Mouse (Mus musculus): ENCODE results near the gene Adora1.

Adora1 gene

GRCm38 (mm10) chr1:134160404-134160803 lies 74.8 kb downstream of the Adora1 start:
- TF ChIP-seq POU5F1 (IDR thresholded peaks at IDR 0.05; ENCODE audit: borderline replicate concordance, low read length) (no peak), CTCF (conservative IDR thresholded peaks at IDR 0.05; ENCODE audit: low read length) (no peak), NANOG (IDR thresholded peaks at IDR 0.05; ENCODE audit: borderline replicate concordance, low read length) (no peak)
- Histone ChIP-seq H3K4me1 (replicated peaks; ENCODE audit: low read depth, low read length) (peaks cover 11% of the 10 kb centered on the region), H3K9me3 (ENCODE audit: low read length) (no peaks in the 10 kb centered on the region), H3K27me3 (ENCODE audit: insufficient read depth, low read length) (no peaks in the 10 kb centered on the region; the same call in 1 of the 2 replicates), H3K36me3 (ENCODE audit: insufficient read depth, low read length) (no peaks in the 10 kb centered on the region), H3K4me3 (replicated peaks; ENCODE audit: low read length) (no peak overlapping the region)

- no peak for TF ChIP-seq POU5F1 (IDR thresholded peaks at IDR 0.05; ENCODE audit: borderline replicate concordance, low read length)
- peak; percentile 71 for TF ChIP-seq CTCF (conservative IDR thresholded peaks at IDR 0.05; ENCODE audit: low read length)
- Histone ChIP-seq H3K36me3 (ENCODE audit: insufficient read depth, low read length) (no peaks in the 10 kb centered on the region), H3K4me1 (replicated peaks; ENCODE audit: low read depth, low read length) (peaks cover 17% of the 10 kb centered on the region)
Observed at GRCm38 (mm10) chr1:134154655-134155054, 80.6 kb downstream of the Adora1 start.

GRCm38 (mm10) chr1:134154121-134154520 lies 81.1 kb downstream of the Adora1 start:
- Histone ChIP-seq H3K36me3 (ENCODE audit: insufficient read depth, low read length) (no peaks in the 10 kb centered on the region), H3K9me3 (ENCODE audit: low read length) (0 out of 2 replicates have a peak, but pooled peaks cover 3% of the 10 kb centered on the region), H3K27me3 (ENCODE audit: insufficient read depth, low read length) (0 out of 2 replicates have a peak, but pooled peaks cover 7% of the 10 kb centered on the region), H3K4me1 (replicated peaks; ENCODE audit: low read depth, low read length) (peaks cover 17% of the 10 kb centered on the region), H3K4me3 (replicated peaks; ENCODE audit: low read length) (no peak overlapping the region)
- TF ChIP-seq POU5F1 (IDR thresholded peaks at IDR 0.05; ENCODE audit: borderline replicate concordance, low read length) (no peak), CTCF (conservative IDR thresholded peaks at IDR 0.05; ENCODE audit: low read length) (no peak), NANOG (IDR thresholded peaks at IDR 0.05; ENCODE audit: borderline replicate concordance, low read length) (no peak)

More at GRCm38 (mm10) chr1:134154655-134155054, 80.6 kb downstream of the Adora1 start:
- Histone ChIP-seq H3K27me3 (ENCODE audit: insufficient read depth, low read length) (peaks cover 7% of the 10 kb centered on the region; the same call in 1 of the 2 replicates), H3K9me3 (ENCODE audit: low read length) (0 out of 2 replicates have a peak, but pooled peaks cover 3% of the 10 kb centered on the region), H3K4me3 (replicated peaks; ENCODE audit: low read length) (no peak overlapping the region)

GRCm38 (mm10) chr1:134152626-134153590 lies 82.3 kb downstream of the Adora1 start:
- H3K4me3 ChIP-seq (replicated peaks; ENCODE audit: low read length), result no peak overlapping the region
- no peak for TF ChIP-seq NANOG (IDR thresholded peaks at IDR 0.05; ENCODE audit: borderline replicate concordance, low read length)
- TF ChIP-seq CTCF (conservative IDR thresholded peaks at IDR 0.05; ENCODE audit: low read length), result no peak
- TF ChIP-seq POU5F1 (IDR thresholded peaks at IDR 0.05; ENCODE audit: borderline replicate concordance, low read length), result no peak
- H3K4me1 ChIP-seq (replicated peaks; ENCODE audit: low read depth, low read length), result peaks cover 17% of the 10 kb centered on the region
- no peaks in the 10 kb centered on the region for H3K36me3 ChIP-seq (ENCODE audit: insufficient read depth, low read length)
- H3K9me3 ChIP-seq (ENCODE audit: low read length), result 0 out of 2 replicates have a peak, but pooled peaks cover 3% of the 10 kb centered on the region
- H3K27me3 ChIP-seq (ENCODE audit: insufficient read depth, low read length), result 0 out of 2 replicates have a peak, but pooled peaks cover 7% of the 10 kb centered on the region

- peaks cover 17% of the 10 kb centered on the region for H3K4me1 ChIP-seq (replicated peaks; ENCODE audit: low read depth, low read length)
- H3K9me3 ChIP-seq (ENCODE audit: low read length), result 0 out of 2 replicates have a peak, but pooled peaks cover 3% of the 10 kb centered on the region
- 0 out of 2 replicates have a peak, but pooled peaks cover 7% of the 10 kb centered on the region for H3K27me3 ChIP-seq (ENCODE audit: insufficient read depth, low read length)
- H3K4me3 ChIP-seq (replicated peaks; ENCODE audit: low read length), result no peak overlapping the region
- no peaks in the 10 kb centered on the region for H3K36me3 ChIP-seq (ENCODE audit: insufficient read depth, low read length)
- TF ChIP-seq POU5F1 (IDR thresholded peaks at IDR 0.05; ENCODE audit: borderline replicate concordance, low read length) (no peak), CTCF (conservative IDR thresholded peaks at IDR 0.05; ENCODE audit: low read length) (peak; percentile 85), NANOG (IDR thresholded peaks at IDR 0.05; ENCODE audit: borderline replicate concordance, low read length) (no peak)
Observed at GRCm38 (mm10) chr1:134151655-134152412, 83.4 kb downstream of the Adora1 start.

- Histone ChIP-seq H3K36me3 (ENCODE audit: insufficient read depth, low read length) (no peaks in the 10 kb centered on the region), H3K27me3 (ENCODE audit: insufficient read depth, low read length) (0 out of 2 replicates have a peak, but pooled peaks cover 9% of the 10 kb centered on the region), H3K4me1 (replicated peaks; ENCODE audit: low read depth, low read length) (peaks cover 17% of the 10 kb centered on the region), H3K9me3 (ENCODE audit: low read length) (0 out of 2 replicates have a peak, but pooled peaks cover 3% of the 10 kb centered on the region), H3K4me3 (replicated peaks; ENCODE audit: low read length) (no peak overlapping the region)
- TF ChIP-seq NANOG (IDR thresholded peaks at IDR 0.05; ENCODE audit: borderline replicate concordance, low read length) (no peak), CTCF (conservative IDR thresholded peaks at IDR 0.05; ENCODE audit: low read length) (no peak)
Observed at GRCm38 (mm10) chr1:134150745-134151144, 84.5 kb downstream of the Adora1 start.

- H3K9me3 ChIP-seq (ENCODE audit: low read length), result 0 out of 2 replicates have a peak, but pooled peaks cover 2% of the 10 kb centered on the region
- no peaks in the 10 kb centered on the region for H3K36me3 ChIP-seq (ENCODE audit: insufficient read depth, low read length)
- H3K4me3 ChIP-seq (replicated peaks; ENCODE audit: low read length), result no peak overlapping the region
- H3K27me3 ChIP-seq (ENCODE audit: insufficient read depth, low read length), result 0 out of 2 replicates have a peak, but pooled peaks cover 12% of the 10 kb centered on the region
- peaks cover 21% of the 10 kb centered on the region for H3K4me1 ChIP-seq (replicated peaks; ENCODE audit: low read depth, low read length)
- no peak for TF ChIP-seq CTCF (conservative IDR thresholded peaks at IDR 0.05; ENCODE audit: low read length)
- TF ChIP-seq NANOG (IDR thresholded peaks at IDR 0.05; ENCODE audit: borderline replicate concordance, low read length), result no peak
- no peak for TF ChIP-seq POU5F1 (IDR thresholded peaks at IDR 0.05; ENCODE audit: borderline replicate concordance, low read length)
Observed at GRCm38 (mm10) chr1:134150076-134150475, 85.2 kb downstream of the Adora1 start.

All from E14TG2a.4 (cell line).